Mouse (Mus musculus) MEL-GATA-1-ER (cell line): ENCODE results near the gene Tm2d1.

Source experiments
- DNase-seq: peaks from one replicate; pipeline ENCODE4 v3.0.0-alpha.2; 2012; ENCODE audit warnings: low read depth; ENCODE audit errors: extremely low read depth

The Tm2d1 gene

GRCm38 (mm10) chr4:98322223-98322622 is 60.9 kb downstream of the Tm2d1 start:
- DNase-seq: peak; percentile 52

- DNase-seq: peak; percentile 2
Measured at GRCm38 (mm10) chr4:98321371-98322111, 61.6 kb downstream of the Tm2d1 start.

- no peak for DNase-seq
Measured at GRCm38 (mm10) chr4:98318769-98319168, 64.3 kb downstream of the Tm2d1 start.

GRCm38 (mm10) chr4:98317149-98317548 is 66.0 kb downstream of the Tm2d1 start:
- no peak for DNase-seq
